Mouse (Mus musculus) layer of hippocampus, adult 9-11 months (tissue): Measurements from ENCODE around the gene Spcs1.

Experiments
- DNase-seq: peaks from one replicate; pipeline ENCODE4 v3.0.0; 2022

Spcs1 gene

GRCm38 (mm10) chr14:31001307-31002205 lies at the start of gene Spcs1, which contains the start of gene Glt8d1:
TSS of gene Spcs1 (minus strand) at chr14:31001672.
TSS of gene Glt8d1 (plus strand) at chr14:31001400.
- peak; percentile 81 for DNase-seq

DNA sequence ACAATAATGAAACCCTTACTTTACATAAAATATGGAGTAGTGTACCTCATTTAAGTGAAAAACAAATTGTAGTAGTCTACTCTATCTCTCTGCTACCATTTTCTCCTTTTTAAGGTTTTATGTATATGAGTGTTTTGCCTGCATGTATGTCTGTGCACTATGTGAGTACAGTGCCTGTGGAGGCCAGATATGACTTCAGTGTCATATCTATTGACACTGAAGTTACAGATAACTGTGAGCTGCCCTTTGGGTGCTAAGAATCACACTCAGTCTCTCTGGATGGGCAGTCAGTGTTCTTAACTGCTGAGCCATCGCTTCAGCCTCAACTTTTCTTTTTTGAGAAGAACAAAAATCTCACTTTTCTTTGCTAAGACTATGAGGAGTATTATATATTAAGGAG lies 44.3 kb upstream of the Spcs1 start:
- DNase-seq = no peak

- no peak for DNase-seq
Measured at GRCm38 (mm10) chr14:31045296-31045695, 43.8 kb upstream of the Spcs1 start.

DNA sequence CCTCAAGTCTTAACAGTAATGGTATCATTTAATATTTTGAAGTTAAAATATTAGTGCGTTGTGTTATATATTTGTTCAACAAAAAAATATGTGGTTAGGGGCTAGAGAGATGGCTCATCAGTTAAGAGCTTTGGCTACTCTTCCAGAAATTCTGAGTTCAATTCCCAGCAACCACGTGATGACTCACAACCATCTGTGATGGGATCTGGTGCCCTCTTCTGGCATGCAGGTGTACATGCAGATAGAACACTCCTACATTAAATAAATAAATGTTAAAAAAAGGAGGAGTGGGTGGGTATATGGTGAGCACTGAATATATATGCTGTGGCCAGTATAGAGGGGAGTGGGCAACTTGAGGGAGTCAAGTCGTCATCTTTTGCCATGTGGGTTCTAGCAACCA lies 24.3 kb upstream of the Spcs1 start:
- DNase-seq = no peak

DNA sequence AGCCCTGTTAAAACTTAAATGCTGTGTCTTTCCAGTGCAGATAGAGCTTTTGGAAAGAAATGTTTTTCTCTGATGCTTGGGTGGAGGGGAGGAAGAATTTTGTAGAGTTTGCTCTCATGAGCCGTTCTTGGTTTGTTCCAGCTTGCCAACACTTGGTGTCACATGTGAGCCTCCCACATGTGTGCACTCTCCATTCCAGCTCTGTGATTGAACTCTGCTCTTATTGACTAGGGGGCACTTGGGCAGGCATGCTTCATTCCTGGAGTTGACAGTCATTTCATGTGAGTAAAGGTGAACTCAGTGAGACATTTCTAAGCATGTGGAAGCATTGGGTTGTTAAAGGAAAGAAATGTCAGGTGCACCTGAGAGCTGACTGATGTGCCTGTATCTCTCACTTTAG lies 21.1 kb upstream of the Spcs1 start:
- DNase-seq = no peak

DNA sequence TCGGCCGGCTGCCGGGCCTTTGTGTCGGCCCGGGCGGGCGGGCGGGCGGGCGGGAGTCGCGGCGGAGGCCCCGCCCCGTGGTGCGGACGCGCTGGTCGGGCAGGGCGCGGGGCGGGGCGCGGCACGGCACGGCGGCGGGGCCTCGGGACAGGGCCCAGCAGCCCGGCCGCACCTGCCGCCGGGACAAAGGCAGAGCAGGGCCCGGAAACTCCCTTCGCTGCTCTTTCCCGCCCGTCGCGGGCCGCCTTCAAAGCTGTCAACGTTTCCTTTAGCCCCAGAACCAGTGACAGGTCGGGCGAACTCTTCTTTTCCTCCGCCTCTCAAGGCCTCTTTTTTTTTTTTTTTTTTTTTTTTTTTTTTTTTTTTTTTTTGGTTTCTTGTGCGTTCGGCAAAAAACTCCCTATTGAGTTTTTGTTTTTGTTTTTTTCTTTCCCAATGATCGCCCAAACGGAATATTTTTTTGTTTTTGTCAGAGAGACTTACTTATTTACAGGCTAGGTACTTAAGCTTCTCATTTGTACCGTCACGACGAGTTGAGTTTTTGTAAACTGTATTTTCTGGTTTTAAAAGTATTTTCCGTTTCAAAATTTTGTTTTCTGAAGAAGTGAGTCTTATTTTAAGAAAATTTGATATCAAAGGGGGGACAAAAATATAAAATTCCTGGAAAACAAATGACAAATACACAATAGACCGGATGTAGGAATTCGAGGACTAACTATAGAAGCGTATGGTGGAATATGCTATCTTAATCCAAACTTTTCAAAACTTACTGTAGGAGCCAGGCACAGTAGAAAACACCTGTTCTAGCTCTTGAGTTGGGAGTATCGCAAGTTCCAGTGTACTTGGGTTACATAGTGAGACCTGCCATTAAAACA lies 18.1 kb upstream of the Spcs1 start:
- no peak for DNase-seq

DNA sequence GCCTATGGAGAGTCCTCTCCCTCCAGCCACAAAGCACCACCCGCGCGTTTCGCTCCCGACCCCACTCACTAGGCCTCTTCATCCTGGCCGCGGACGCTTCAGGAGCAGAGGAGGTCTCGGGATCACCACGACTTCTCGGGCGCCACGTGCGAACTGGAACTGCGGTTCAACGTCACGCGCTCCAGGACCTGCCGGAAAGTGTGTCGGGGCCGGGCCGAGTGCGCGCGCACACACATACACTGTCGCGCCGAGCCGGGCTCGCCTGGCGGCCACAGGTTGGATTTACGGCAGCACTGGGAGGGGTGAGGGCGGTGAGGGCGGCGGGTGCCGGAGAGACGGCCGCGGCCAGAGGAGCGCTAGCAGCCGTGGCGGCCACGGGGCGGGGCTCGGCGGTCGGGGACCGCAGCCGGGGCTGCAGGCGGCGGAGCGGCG lies 17.4 kb upstream of the Spcs1 start, which contains the start of the genes Pbrm1 and Gnl3:
Gene Pbrm1, plus strand, starts transcription at position 279 of the 432 bp plus-strand sequence.
Gene Gnl3, minus strand, starts transcription at position 293 of the 432 bp plus-strand sequence.
- DNase-seq = peak; percentile 97

- no peak for DNase-seq
Measured at GRCm38 (mm10) chr14:31017854-31018253, 16.4 kb upstream of the Spcs1 start.

DNA sequence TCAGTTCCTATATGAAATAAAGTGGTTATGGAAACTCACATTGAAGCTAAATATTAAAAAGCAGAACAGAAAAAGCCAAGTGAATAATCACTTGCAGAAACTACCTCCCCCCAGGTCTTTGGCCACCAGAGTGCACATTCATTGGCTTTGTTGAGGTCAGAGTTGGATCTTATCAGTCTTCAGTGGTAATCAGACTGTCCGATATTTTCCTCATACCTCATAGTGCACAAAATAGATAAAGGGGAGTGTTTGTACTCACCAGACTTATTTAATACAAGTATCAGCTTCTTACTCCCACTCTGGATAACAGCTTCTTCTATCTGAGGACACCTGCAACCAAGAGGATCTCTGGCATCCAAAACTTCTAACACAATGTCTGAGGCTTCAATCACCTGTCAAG lies 14.6 kb upstream of the Spcs1 start:
- DNase-seq = no peak

DNA sequence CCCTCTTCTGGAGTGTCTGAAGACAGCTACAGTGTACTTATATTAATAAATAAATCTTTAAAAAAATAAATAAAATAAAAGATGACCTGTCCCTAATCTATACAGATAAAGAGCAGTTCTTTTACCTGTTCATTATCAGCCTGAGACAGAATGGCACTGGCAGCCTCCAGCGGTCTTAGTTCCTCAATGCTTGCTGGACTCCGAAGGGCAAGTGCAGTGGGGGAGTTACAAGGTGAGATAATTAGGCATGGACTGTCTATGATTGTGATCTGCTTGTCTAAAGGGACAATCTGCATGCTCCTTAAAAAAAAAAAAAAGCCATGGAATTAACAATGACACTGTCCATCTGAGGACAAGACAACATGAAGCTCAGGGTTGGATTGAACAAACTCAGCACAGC lies 12.5 kb upstream of the Spcs1 start:
- DNase-seq = no peak

- peak; percentile 24 for DNase-seq
Measured at GRCm38 (mm10) chr14:31011588-31011987, 10.1 kb upstream of the Spcs1 start.

GRCm38 (mm10) chr14:31006779-31007178 lies 5.3 kb upstream of the Spcs1 start:
- no peak for DNase-seq

DNA sequence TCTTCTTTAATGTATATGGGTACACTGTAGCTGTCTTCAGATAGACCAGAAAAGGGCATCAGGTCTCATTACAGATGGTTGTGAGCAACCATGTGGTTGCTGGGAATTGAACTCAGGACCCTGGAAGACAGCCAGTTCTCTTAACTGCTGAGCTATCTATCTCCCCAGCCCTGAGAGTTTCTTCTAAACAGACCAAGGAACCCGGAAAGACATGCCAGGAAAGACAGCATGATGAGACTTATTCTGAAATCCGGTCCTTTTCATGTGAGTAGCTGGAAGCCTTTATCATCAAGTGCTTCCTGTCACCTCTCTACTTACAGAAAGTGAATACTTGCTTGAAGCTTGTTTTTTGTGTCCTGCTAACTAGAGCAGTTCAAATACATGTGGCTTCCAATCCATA lies 3.1 kb upstream of the Spcs1 start:
- no peak for DNase-seq

- DNase-seq = no peak
Measured at GRCm38 (mm10) chr14:31000816-31001306, 611 bp downstream of the Spcs1 start.

- DNase-seq = no peak
Measured at GRCm38 (mm10) chr14:31000356-31000755, 1.1 kb downstream of the Spcs1 start.

DNA sequence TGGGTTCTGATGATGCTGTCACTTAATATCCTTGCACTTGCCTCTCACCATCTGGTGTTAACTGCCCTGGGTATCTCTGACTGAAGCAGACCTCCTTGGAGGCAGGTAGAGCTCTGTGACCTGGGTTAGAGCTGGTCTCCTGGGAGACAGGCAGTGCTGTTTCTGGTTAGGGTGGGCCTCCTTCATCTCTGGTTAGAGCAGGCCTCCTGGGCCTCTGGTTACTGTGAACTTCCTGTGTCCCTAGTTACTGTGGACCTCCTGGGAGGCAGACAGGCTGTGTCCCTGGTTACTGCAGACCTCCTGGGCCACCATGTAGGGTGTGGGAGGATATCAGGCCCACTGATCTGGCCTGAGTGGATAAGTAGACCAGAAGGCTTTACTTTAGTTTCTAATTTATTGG lies 5.1 kb downstream of the Spcs1 start:
- no peak for DNase-seq

GRCm38 (mm10) chr14:30976222-30976621 lies 25.2 kb downstream of the Spcs1 start:
- no peak for DNase-seq

DNA sequence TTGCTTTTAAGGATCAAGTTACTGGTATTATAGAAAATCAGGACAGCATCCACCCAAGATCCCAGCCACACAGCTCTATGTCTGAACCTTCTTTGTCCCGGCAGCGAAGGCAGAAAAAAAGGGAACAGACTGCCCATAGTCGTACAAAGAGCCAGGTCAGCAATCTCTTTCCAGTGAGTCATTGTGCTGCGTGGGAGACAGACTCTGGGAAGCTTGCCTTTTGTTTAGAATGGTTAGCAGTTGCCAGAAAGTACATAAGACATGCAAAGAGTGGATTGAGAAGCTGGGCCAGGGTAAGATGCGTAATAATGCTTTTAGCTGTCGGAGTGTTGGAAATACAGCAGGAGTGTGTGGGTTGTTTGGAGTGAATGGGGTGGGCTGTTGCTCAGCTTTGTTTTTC lies 27.3 kb downstream of the Spcs1 start:
- peak; percentile 84 for DNase-seq

- DNase-seq = no peak
Measured at GRCm38 (mm10) chr14:30960366-30960765, 41.1 kb downstream of the Spcs1 start.

- DNase-seq = no peak
Measured at GRCm38 (mm10) chr14:30959031-30959430, 42.4 kb downstream of the Spcs1 start.

DNA sequence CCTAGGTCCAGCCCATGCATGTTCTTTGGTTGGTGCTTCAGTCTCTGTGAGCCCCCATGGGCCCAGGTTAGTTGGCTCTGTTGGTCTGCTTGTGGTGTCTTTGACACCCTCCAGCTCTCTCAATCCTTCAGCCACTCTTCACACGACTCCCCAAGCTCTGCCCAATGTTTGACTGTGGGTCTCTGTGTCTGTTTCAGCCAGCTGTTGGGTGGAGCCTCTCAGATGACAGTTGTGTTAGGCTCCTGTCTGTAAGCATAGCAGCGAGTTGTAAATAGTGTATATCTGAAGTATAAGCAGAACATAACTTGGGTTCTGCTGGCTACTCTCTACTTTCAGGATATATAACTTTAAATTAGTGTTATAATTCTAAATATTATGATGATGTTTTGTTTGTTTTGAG lies 43.0 kb downstream of the Spcs1 start:
- DNase-seq = no peak

GRCm38 (mm10) chr14:30951154-30951825 lies 50.2 kb downstream of the Spcs1 start, which contains the start of gene Nek4:
TSS of gene Nek4 (plus strand) at chr14:30951377.
- DNase-seq = peak; percentile 98

- DNase-seq = no peak
Measured at GRCm38 (mm10) chr14:30949986-30950385, 51.5 kb downstream of the Spcs1 start.
